Mouse (Mus musculus): Measurements from ENCODE around the gene Vstm2b.

The Vstm2b gene

DNA sequence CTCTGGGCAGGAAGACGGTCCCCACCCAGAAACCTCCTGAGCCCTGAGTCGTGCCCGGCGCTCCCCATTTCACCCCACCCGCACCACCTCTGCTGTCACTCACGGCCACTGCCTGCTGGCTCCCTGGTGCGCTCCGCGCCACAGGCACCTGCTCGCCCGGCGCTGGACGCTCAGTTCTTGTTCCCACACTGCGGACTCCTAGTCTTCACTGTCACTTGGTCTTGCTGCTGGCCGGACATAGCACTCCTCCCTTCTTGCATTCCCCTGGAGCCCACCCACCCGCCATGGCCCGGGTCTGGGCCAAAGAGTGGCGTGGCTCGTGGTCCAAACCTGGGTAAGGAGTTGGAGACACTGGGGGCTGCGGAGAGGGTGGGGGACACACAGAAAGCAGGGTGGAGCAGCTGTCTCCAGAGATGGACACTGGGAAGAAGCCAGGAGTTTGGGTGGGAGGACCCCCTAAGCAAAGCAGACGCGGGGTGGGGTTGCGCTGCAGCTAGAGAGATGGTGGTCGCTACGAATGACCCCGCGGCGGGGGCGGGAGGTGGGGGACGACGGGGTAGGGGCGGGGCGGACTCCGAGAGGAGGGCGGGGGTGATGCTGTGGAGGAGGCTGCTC is at the start of gene Vstm2b:
TSS of gene Vstm2b (plus strand) at position 233 of the 615 bp plus-strand sequence.
- no peak for DNase-seq (ENCODE audit: low spot score)

DNA sequence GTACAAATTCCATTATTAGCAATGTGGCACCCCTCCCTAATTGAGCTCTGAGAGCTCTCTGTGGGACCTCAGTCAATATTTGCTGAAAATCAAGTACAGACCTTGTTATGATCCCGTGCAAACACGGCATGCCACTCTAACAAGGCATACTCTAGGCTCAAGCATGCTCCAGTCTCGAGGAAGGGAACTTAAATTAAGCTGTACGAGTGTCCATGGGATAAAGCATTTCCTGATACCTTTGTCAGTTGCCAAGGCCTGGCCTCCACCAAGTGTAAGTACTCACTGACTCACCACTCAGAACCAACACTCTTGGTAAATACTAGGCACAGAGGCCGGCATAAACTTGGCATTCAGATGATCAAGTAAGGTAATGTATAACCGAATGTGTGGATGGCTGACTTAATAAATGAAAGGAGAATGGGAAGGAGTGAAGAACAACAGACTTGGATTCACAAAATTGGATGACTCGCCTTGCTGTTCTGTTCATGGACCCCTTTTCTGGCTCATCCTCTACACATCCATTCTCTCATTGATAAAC is 42.0 kb upstream of the Vstm2b start:
- no peak for DNase-seq (ENCODE audit: low spot score)

DNA sequence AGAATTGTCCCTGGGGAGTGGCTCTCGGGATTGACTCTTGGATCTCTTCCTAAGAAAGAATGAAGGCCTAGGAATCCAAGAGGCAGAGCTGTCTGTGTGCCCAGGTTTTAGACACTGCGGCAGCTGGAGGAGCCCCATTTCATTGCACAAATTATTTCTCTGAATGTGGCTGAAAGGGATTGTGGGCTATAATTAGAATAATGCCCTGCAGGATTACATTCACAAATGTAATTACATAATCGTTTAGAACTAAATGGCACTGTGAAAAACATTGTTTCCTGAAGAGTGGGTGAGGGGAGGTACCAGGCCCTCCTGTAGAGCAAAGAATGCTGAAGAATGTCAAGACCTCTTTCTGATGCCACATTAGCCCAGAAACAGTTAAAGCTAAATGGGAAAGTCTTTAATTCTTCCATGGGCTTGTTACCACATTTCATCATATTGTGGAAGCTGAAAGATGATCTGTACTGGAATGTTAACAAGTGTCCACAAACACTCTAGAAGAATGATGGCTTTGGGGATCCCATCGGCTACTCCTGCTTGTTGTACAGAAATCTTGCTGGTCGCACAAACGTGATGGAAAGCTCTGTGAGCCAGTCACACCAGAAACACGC is 24.6 kb upstream of the Vstm2b start:
- DNase-seq (ENCODE audit: low spot score) = no peak

DNA sequence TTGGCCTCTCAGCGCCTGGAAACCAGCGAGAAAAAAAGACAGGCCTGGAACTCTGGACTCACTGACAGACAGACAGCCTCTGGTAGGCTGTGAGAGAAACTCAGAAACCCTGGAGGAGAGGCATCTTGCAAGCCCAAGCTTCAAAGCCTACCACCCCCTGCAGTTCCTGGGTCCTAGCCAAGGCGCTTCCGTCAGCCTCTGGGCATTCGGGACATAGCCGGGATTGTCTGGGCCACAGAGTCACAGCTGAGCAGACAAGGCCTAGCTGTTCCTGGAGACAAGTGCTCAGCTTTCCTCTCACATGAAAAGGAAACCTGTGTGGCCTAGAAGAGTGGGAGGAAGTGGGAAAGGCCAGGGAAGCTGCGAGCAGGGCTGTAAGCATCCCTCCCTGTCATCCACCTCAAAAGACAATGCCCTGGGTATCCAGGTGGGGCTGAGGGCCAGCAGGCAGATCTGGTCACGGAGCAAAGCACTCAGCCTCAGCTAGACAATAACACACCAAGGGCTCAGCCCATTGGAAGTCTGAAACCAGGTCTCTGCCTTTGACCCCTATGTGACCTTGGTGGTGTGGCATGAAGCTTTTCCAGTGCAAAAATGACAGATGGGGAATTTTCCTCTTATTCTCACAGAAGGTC is 13.2 kb upstream of the Vstm2b start:
- no peak for DNase-seq (ENCODE audit: low spot score)

DNA sequence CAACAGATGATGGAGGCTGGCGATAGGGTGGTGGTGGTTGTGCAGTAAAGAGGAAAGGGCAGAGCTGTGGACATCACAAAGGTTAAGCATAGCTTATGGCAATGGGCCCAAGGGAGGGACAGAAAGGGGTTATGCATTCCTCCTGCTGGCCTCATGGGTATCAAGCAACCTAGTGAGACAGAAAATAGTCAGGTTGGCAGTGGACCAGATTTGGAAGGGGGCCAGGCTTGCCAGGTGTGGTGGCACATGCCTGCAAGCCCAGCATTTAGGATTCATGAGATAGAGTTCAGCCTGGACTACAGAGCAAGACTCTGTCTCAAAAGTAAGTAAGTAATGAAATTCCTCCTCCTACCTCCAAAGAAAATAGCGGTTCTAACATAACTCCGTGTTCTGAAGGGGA is 9.8 kb upstream of the Vstm2b start:
- no peak for DNase-seq (ENCODE audit: low spot score)

DNA sequence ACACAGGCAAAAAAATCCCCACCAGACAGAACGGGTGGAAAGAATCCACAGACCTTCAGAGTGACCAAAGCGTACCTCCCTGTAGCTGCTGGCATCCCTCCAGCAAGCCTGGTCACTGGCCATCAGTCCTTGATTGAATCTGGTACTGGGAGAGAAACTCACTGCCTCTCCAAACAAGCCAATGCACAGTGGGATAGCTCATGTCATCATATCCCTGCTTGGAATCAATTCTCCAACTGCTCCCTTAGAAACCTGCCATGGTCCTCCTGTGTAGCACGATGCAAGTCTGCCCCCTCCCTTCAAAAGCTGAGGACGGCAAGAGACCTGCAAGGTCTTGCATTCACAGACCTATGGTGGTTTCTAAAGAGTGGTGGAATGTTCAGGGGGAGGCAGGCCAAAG is 1.2 kb upstream of the Vstm2b start:
- DNase-seq (ENCODE audit: low spot score) = no peak

DNA sequence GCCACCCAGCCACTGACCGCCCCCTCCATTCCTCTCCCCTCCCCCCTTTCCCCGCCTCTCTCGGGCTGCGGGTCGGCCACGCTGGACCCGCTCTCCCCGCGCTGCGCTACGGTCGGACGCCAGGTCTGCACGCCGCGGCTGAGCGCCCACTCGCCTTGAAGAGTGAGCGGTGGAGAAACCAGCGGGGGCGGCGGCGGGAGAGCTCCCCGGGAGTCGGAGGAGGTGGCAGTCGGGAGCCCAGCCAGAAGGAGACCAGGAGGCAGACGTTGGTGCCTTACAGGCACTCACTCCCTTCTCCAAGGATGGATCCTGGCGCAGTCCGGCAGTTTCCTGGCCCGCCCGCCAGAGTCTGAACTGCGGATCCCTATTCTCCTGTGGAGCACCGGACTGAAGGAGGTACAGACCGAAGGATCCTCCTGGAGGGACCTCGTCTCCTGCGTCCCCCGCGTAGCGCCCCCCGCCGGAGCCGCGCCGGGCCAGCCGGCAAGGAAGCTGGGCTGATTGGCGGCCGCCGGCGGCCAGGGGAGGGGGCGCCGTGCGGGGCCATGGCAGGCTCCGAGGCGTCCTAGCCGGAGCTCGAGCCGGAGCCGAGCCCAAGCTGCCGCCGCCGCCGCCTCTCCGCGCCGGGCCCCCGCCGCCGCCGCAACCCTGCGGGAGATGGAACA is 715 bp downstream of the Vstm2b start:
- no peak for DNase-seq (ENCODE audit: low spot score)

DNA sequence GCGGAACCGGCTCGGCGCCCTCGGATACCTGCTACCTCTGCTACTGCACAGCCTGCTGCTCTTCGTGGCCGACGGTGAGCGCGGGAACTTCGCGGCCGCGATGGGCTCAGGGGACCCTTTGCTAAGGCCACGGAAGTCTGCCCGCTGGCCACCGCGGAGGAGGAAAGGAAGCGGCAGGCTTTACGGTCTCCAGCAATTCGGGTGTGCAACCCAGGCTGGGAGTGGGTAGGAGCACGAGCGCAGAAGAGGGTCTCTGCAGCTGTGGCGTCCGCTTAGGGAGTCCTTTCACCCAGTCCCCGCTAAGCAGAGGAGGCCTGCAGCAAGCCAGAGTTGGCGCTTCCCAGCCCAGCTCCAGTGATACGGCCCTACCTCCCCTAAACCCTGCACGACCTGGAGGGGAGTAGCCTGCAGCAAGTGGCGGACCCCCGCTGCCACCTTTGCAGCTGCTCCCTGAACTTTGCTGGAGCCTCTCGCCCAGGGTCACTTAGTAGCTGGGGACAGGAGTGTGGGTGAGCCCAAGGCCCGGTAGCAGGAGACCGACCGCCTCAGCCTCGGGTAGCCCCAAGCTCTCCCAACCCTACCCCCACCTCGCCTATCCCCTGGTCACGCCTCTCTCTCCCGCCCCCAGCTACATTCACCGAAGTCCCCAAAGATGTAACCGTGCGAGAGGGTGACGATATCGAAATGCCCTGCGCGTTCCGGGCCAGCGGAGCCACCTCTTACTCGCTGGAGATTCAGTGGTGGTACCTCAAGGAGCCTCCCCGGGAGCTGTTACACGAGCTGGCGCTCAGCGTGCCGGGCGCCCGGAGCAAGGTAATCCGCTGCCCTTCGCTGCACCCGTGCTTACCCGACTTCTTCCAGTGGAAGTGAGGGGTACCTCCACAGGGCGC is 1.5 kb downstream of the Vstm2b start:
- DNase-seq (ENCODE audit: low spot score) = no peak

DNA sequence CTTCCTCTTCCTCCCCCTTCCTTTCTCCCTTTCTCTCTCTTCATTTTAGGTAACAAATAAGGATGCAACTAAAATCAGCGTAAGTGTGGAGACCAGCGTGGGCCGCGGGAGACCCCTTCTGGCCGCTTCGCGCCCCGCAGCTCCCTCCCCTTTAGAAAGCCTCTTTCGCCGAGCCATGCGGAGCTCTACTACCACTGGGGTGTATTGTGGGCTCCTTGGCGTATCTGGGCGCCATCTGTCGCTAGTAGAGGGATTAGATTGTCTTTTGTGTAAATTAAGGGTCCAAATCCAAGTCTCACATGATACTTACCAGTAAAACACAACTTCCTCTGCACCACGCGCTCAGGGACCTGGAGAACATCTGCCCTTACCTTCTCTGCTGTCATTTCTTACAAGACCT is 3.1 kb downstream of the Vstm2b start:
- no peak for DNase-seq (ENCODE audit: low spot score)

DNA sequence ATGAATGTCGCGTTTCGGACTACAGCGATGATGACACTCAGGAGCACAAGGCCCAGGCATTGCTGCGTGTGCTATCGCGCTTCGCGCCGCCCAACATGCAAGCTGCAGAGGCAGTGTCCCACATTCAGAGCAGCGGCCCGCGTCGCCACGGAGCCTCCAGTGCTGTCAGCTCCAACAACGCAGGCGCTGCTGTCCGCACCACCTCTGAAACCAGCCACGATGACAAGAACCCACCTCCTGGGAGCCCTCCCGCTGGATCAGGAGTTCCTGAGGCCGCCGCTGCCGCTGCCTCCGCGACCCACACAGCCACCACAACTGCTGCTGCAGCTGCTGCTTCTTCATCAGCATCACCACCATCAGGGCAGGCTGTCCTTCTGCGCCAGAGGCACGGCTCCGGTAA is 4.4 kb downstream of the Vstm2b start:
- DNase-seq (ENCODE audit: low spot score) = no peak

DNA sequence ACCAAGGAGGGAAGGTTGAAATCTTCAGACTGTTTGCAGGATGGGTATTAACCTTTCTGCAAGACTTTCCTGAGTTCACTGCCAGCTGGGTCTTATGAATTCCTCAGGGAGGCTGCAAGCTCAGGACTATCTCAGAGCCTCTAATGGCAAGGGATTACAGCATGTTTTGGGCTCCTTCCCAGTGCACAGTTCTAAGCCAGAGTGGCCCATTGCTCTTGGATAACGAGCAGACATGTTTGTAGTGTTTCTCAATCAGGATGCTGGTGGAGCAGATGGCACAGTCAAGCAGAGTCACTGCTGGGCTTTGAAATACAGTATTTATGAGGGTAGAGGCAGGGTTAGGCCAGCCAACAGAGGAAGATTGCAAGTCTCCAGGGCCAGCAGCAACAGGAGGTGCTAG is 8.4 kb downstream of the Vstm2b start:
- DNase-seq (ENCODE audit: low spot score) = no peak

DNA sequence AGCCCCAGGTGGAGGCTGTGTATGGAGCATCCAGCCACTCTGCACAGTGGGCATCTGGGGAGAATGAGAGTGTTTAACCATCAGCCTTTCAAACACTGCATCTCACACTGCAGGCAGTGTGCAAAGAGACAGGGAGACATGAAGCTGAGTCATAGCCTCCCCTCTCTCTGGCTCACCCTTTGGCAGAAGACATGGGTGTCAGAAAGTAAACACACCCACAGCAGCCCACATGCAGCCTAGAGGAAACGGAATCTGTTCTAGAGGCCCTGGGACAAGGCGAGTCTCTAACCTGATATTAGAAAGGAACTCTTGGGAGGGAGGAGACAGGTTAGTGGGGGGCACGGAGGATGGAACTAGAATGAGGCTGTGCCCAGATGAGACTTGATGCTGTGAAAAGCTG is 18.6 kb downstream of the Vstm2b start:
- DNase-seq (ENCODE audit: low spot score) = no peak

DNA sequence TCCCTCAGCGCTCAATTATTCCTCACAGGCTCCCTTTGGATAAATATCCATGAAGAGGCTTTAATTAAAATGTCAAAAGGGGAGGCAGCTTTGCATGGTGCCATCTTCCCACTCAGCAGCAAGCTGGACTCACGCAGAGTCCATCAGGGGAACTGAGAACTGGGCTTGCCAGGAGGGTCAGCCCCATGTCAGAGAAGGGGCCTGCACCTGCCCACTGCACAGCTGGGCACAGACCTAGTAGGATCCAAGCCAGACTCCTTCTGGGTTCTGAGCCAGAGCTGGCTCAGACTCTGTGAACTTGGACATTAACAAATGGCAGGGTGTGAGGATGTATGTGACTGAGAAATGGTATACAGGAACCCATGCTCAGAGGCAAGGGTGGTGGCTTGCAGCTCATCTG is 22.0 kb downstream of the Vstm2b start:
- DNase-seq (ENCODE audit: low spot score) = no peak

DNA sequence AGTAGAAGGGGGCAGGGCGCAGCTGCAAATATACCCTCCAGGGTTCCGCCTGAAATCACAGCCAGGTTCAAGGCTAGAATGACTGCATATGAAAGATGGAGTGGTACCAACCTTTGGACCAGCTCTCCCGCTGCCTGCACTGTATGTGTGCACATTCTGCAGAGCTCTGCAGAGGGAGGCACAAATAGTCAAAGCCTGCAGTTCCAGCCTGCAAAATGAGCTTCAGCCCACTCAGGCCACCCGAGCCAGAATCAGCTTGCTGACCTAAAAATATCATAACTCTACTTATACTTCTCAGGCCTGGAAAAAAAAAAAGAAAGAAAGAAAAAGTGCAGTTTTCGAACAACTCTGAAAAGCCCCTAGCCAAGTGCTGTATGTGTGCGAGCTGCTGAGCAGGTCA is 23.2 kb downstream of the Vstm2b start:
- DNase-seq (ENCODE audit: low spot score) = no peak

DNA sequence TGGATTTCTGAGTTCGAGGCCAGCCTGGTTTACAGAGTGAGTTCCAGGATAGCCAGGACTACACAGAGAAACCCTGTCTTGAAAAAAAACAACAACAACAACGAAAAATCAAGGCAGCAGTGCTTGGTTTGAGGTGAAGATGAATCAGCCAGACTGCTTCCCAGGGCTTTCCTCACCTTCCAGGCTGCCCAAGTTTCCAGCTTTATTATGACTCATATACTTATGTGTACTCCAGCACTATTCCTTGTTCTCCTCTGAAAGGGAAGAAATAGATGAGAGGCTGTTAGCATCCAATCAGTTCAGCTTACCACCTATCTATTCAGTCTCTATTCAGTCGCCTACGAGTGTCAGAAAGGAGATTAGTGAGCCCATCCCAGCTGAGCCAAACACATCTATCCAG is 24.7 kb downstream of the Vstm2b start:
- no peak for DNase-seq (ENCODE audit: low spot score)

DNA sequence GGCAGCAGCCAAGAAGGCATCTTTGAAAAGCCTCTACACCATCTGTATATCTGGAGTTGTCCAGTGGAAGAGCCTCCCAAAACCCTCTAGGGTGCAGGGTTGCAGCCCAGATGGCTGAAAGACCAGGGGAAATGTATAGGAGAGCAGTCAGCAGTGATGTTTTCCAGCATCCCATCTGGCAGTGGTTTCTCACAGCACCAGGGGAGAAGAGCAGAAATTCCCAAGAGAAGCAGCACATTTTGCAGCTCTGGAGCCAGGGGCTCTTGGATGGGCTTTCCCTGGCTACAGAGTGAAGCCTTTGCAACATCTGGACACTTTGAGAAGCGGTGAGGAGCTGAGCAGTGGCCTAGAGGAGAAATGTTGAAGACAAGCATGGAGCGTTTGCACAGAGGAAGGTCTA is 30.3 kb downstream of the Vstm2b start:
- no peak for DNase-seq (ENCODE audit: low spot score)

DNA sequence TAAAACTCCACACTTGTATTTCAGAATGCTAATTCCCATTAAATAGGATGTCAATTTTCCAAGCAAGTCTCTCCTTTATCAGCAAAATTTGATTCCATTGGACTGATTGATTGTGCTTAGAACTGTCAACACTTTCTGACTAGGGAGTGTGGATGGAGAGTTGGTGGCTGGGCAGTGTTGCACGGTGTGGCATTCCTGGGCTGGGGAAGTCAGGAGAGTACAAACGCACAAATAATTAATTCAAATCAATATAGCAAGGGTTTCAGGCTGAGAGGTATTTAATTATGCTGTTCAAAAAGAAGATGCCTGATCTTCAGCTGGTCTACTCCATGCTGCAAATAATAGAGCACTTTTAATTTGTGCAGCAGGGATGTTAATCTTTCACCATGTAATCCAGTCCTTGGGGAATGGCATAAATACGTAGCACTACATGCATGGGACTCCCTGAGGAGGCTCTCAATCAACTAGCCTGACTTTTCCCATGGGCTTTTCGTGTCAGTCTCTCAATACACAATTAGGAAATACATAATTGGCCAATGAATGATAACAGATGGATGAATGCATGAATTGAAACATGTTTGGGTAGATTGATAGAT is 38.6 kb downstream of the Vstm2b start:
- DNase-seq (ENCODE audit: low spot score) = no peak

DNA sequence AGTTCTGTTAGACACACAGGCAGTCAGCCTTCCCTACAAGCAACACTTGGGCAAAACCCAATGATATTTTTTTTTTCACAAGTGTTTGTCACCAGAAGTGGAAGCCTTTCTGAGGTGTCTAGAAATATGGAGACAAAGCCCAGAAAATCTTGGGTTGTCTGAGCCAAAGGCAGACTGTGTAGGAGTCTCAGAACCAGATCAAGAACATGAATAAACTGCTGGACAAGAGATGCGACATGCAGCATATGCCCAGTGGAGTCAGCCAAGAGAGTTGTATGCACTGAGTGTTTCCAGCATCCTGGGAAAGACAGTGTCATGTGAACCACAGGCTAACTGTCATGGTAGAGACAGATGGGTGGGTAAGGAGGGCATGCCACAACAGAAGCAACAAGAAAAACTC is 41.2 kb downstream of the Vstm2b start:
- no peak for DNase-seq (ENCODE audit: low spot score)

DNA sequence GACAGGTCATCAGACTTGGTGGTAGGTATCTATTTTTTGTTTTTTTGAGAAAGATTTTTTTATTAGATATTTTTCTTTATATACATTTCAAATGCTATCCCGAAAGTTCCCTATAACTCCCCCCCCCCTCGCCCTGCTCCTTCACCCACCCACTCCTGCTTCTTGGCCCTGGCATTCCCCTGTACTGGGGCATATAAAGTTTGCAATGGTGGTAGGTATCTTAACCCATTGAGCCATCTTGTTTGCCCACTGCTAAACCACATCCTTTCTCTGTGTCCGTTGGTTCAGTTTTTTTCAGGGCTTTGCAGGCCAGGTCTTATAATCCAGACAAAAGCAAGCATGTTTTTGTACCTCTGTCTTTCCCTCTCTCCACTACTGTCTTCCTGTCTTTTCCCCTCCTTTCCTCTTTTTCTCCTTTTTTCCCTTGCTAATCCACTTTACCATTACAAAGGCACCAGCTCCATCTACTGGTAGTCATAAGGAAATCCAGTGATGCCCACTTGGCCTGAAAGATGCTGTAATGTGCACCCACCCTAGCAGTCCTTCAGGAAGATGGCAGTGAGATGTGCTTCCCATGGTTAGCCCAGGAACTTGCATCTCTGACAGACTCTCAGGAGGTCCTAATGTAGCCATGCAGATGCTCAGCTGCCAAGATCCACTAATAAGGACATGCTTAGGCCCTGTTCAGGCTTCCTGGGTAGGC is 44.3 kb downstream of the Vstm2b start:
- DNase-seq (ENCODE audit: low spot score) = no peak

Data from spleen, adult 12 weeks (tissue).